In genomic region chr13:107022266-107023171, GRCm38 (mm10) we compare ENCODE assay signal across 8 mouse cellular contexts. TPM values are rescaled to one million over a fixed set of nuclear protein-coding genes. Genes with fewer than 3 reads are reported as not detected.
DNase-seq lines count a peak whose midpoint lies in the region; ATAC-seq lines count a peak whose summit lies in the region.

No protein-coding gene starts in this region.

- DNase-seq in adipocyte (ENCODE audit: low spot score): peak; percentile 73
- DNase-seq in gastrocnemius, adult 8-10 months (ENCODE audit: low spot score in 2 of 2): peak; percentile 55 to 77
- peak; percentile 30 for DNase-seq in hindlimb bud, embryonic 11.5 days (ENCODE audit: extremely low spot score, low read depth, low spot score)
- peak; percentile 20 to 90 for DNase-seq in left cerebral cortex, postnatal 10 days (ENCODE audit: extremely low spot score in 1 of 2, low spot score in 2 of 2)
- DNase-seq in right cerebral cortex, postnatal 14 days: peak; percentile 73
- DNase-seq in urinary bladder, postnatal 4 days (ENCODE audit: low spot score in 2 of 2): peak; percentile 66 to 77

- ATAC-seq in common myeloid progenitor, adult 5-6 weeks (replicated peaks; ENCODE audit: low read depth, poor library complexity, severe bottlenecking): peak; percentile 56
- peak; percentile 68 for ATAC-seq in megakaryocyte progenitor cell, adult 5-6 weeks (replicated peaks; ENCODE audit: poor library complexity)

- intact Hi-C loops in left cerebral cortex, postnatal 10 days (cut with DNase I): loop anchor here (5.0 kb wide), 1 partner anchor 80 kb away; no protein-coding TSS in a partner anchor

RNA-seq across cellular contexts. Expression of gene Kif2a, which starts 0.6 kb away (rescaled TPM):
- 37.3 and 45.9 TPM in 2 replicates for total RNA-seq in common myeloid progenitor, adult 5-6 weeks (2017)
- 10 to 100 TPM; 28.6 to 37.5 (median 29.8) TPM for total RNA-seq in gastrocnemius, adult 8-10 months (2022)
- total RNA-seq in left cerebral cortex, postnatal 10 days (2021): 100 to 1,000 TPM; 152 to 166 TPM
- total RNA-seq in megakaryocyte progenitor cell, adult 5-6 weeks (2015): 53.7 and 55.1 TPM in 2 replicates
- total RNA-seq in megakaryocyte progenitor cell, adult 5-6 weeks (2017): 15.2 and 18.0 TPM in 2 replicates

Comparison
In these comparisons a context has a peak if more than half of its experiments do, and no peak if none do; other contexts are left out.
1. Peak in every context shown above with its lines: DNase-seq and ATAC-seq.